Mouse (Mus musculus): Measurements from ENCODE around the gene Spryd4. TPM values are rescaled to one million over a fixed set of nuclear protein-coding genes. Genes with fewer than 3 reads are reported as not detected.
"Not testable (repeated sequence)": the region's sequence is repeated elsewhere in the genome, so short reads cannot be mapped to it uniquely, and the experiment has no call there.

Gene Spryd4
- polyA plus RNA-seq, 1 experiment from 2014 or later: 23.8 TPM

DNA sequence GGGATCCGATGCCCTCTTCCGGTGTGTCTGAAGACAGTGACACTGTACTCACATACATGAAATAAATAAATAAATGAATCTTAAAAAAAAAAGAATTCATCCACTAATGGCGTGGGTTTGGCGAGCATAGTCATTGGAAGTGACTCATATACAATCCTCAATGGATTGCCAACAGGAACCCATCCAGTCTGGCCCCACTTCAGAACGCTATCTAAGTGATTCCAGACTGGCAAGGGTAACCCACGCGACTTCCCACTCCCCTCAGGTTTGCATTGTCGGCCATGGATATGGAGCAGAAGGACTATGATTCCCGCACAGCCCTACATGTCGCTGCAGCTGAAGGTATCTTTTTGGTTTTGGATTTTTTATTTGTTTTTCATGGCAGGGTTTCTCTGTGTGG is 3.3 kb downstream of the Spryd4 start:
- no peaks in the 10 kb centered on the region for H3K27me3 ChIP-seq (replicated peaks; ENCODE audit: control insufficient read depth, insufficient read depth, low read length)
- H3K4me3 ChIP-seq (ENCODE audit: low read depth, low read length): no peak overlapping the region
- ATAC-seq: no peak
- H3K36me3 ChIP-seq (ENCODE audit: control insufficient read depth, insufficient read depth, low read length): 0 out of 2 replicates have a peak, but pooled peaks cover 8% of the 10 kb centered on the region
- no peak overlapping the region for H3K4me2 ChIP-seq (ENCODE audit: low read length)
- DNase-seq (ENCODE audit: low spot score): no peak
- no peak overlapping the region for H3K27ac ChIP-seq (ENCODE audit: low read depth, low read length)
- 93% methylated on average over 10 of the region's 10 CpGs for WGBS
- H3K9me3 ChIP-seq (replicated peaks; ENCODE audit: control insufficient read depth, low read length): no peaks in the 10 kb centered on the region
- H3K4me1 ChIP-seq (ENCODE audit: control insufficient read depth, insufficient read depth, low read length): peaks cover 4% of the 10 kb centered on the region; the same call in 1 of the 2 replicates
- no peak overlapping the region for H3K9ac ChIP-seq (ENCODE audit: low read length)

DNA sequence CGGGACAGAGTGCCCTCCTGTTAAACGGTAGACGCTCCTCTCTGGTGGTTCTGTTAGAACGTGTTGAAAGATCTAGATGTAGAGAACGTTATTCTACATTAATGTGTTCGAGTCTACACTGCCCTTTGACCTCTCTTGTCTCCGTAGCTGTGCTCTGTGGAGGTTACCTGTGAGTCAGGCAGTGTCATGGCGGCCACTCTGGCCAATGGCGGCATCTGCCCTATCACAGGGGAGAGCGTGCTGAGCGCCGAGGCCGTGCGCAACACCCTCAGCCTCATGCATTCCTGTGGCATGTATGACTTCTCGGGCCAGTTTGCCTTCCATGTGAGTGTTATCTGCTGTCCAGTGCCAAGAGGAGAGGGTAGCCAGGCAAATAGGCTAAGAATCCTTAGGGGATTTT is 6.7 kb downstream of the Spryd4 start:
- 91% methylated on average over 15 of the region's 15 CpGs for WGBS
- no peak for DNase-seq (ENCODE audit: low spot score)
- Histone ChIP-seq H3K4me3 (ENCODE audit: low read depth, low read length) (no peak overlapping the region), H3K9ac (ENCODE audit: low read length) (no peak overlapping the region), H3K4me1 (ENCODE audit: control insufficient read depth, insufficient read depth, low read length) (no peaks in the 10 kb centered on the region), H3K27ac (ENCODE audit: low read depth, low read length) (no peak overlapping the region), H3K27me3 (replicated peaks; ENCODE audit: control insufficient read depth, insufficient read depth, low read length) (no peaks in the 10 kb centered on the region), H3K9me3 (replicated peaks; ENCODE audit: control insufficient read depth, low read length) (no peaks in the 10 kb centered on the region), H3K4me2 (ENCODE audit: low read length) (no peak overlapping the region), H3K36me3 (ENCODE audit: control insufficient read depth, insufficient read depth, low read length) (0 out of 2 replicates have a peak, but pooled peaks cover 8% of the 10 kb centered on the region)
- no peak for ATAC-seq

DNA sequence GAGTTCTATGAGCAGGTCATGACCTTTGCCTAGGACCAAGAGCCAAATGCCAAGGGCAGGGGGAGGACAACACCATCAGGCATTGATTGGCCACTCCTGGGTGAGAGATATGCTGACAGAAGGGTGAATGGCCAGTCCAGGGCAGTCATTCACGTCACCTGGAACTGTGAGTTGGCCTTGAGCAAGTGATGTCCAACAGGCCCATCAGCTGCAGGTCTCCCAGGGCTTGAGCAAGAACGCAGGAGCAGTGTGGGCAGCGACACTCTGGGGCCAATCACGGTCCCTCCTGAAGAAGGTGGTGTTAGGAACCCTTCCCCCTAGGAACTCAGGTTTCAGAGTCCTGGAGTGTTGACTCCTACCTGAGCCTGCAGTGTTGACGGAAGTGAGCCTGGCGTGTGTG is 9.8 kb downstream of the Spryd4 start:
- Histone ChIP-seq H3K4me1 (ENCODE audit: control insufficient read depth, insufficient read depth, low read length) (no peaks in the 10 kb centered on the region), H3K27me3 (replicated peaks; ENCODE audit: control insufficient read depth, insufficient read depth, low read length) (no peaks in the 10 kb centered on the region), H3K36me3 (ENCODE audit: control insufficient read depth, insufficient read depth, low read length) (0 out of 2 replicates have a peak, but pooled peaks cover 5% of the 10 kb centered on the region), H3K9ac (ENCODE audit: low read length) (no peak overlapping the region), H3K27ac (ENCODE audit: low read depth, low read length) (no peak overlapping the region), H3K9me3 (replicated peaks; ENCODE audit: control insufficient read depth, low read length) (no peaks in the 10 kb centered on the region), H3K4me3 (ENCODE audit: low read depth, low read length) (no peak overlapping the region), H3K4me2 (ENCODE audit: low read length) (no peak overlapping the region)
- 81% methylated on average over 6 of the region's 6 CpGs for WGBS
- DNase-seq (ENCODE audit: low spot score) (no peak), ATAC-seq (no peak)

DNA sequence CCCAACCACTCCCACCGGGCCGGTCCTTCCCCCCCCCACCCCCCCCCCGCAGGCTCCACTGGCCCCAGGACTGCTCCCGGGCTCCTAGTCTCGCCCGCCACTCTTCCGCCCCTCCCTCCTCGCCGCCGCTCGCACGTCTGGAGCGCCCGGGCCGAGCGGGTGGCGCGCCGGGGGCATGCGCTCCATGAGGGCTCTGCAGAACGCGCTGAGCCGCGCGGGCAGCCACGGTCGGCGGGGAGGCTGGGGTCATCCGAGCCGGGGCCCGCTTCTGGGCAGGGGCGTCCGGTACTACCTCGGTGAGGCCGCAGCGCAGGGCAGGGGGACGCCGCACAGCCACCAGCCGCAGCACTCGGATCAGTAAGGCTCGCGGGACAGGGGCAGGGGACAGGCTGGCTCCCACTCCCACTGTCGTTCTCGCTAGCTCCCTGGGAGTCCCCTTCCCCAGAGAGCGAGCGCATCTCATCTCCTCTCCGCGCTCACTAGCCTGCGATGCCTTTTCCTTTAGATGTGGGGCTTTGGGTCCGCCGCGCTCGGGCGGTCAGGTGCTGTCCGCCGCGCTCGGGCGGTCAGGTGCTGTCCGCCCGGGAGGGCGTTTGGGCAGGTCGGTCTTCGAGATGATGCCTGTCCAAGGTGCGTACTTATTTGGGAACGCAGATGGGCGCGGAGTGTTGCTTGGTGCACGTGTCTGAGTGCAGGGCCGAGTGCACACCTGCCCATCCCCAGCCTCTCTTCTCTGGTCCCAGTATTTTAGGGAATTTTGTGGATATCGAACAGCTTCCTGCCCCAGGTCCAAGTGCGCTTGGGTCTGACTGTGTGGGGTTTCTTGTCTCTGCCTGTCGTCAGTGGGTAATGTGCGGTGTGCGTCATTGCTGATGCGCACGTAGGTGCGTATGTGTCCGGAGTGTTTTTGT is 16.8 kb downstream of the Spryd4 start:
- Histone ChIP-seq H3K4me2 (ENCODE audit: low read length) (peak overlapping the region; percentile 99), H3K36me3 (ENCODE audit: control insufficient read depth, insufficient read depth, low read length) (no peaks in the 10 kb centered on the region), H3K27me3 (replicated peaks; ENCODE audit: control insufficient read depth, insufficient read depth, low read length) (peaks cover 10% of the 10 kb centered on the region), H3K4me3 (ENCODE audit: low read depth, low read length) (peak overlapping the region; percentile 66), H3K4me1 (ENCODE audit: control insufficient read depth, insufficient read depth, low read length) (peaks cover 6% of the 10 kb centered on the region), H3K27ac (ENCODE audit: low read depth, low read length) (no peak overlapping the region; the same call in 1 of the 2 replicates), H3K9me3 (replicated peaks; ENCODE audit: control insufficient read depth, low read length) (no peaks in the 10 kb centered on the region), H3K9ac (ENCODE audit: low read length) (peak overlapping the region; percentile 72)
- ATAC-seq: peak; percentile 92
- peak; percentile 45 for DNase-seq (ENCODE audit: low spot score)
- WGBS: under 1% methylated on average over 69 of the region's 79 CpGs

DNA sequence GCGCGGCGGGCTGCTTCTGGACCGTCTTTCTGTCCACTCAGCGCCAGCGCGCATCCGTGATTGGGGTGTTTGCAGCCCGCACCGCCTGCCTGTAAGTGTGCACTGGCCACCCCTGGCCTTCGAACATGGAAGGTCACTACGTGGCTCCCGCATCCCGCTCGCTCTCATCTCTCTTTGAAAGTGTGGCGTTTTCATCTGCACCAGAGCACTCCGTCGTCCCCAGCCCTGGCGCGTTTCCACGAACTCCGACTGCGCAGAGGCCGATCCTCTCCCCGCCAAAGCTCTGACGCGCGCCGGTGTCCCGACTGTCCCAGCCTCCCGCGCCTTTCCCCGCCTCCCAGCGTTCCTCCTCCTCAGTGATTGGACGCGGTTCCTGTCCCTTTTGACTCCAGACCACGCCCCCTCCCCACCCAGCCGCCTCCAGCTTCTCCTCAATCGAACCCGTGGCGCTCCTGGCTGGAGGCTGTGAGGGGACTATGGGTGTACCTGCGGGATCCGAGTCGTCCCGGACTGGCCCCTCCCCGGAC is 17.5 kb downstream of the Spryd4 start, which contains the start of gene Gls2:
Gene Gls2 (plus strand): TSS at position 434 of the 527 bp plus-strand sequence.
- under 1% methylated on average over 46 of the region's 46 CpGs for WGBS
- H3K36me3 ChIP-seq (ENCODE audit: control insufficient read depth, insufficient read depth, low read length): no peaks in the 10 kb centered on the region
- H3K4me3 ChIP-seq (ENCODE audit: low read depth, low read length): peak within 1 kb of the TSS; percentile 66
- no peaks in the 10 kb centered on the region for H3K9me3 ChIP-seq (replicated peaks; ENCODE audit: control insufficient read depth, low read length)
- H3K4me2 ChIP-seq (ENCODE audit: low read length): peak within 1 kb of the TSS; percentile 99
- peak within 1 kb of the TSS; percentile 21; the same call in 1 of the 2 replicates for H3K27ac ChIP-seq (ENCODE audit: low read depth, low read length)
- H3K9ac ChIP-seq (ENCODE audit: low read length): peak within 1 kb of the TSS; percentile 72
- peak; percentile 98 for DNase-seq (ENCODE audit: low spot score)
- ATAC-seq: peak; percentile 98
- peaks cover 10% of the 10 kb centered on the region for H3K27me3 ChIP-seq (replicated peaks; ENCODE audit: control insufficient read depth, insufficient read depth, low read length)
- peaks cover 6% of the 10 kb centered on the region for H3K4me1 ChIP-seq (ENCODE audit: control insufficient read depth, insufficient read depth, low read length)

DNA sequence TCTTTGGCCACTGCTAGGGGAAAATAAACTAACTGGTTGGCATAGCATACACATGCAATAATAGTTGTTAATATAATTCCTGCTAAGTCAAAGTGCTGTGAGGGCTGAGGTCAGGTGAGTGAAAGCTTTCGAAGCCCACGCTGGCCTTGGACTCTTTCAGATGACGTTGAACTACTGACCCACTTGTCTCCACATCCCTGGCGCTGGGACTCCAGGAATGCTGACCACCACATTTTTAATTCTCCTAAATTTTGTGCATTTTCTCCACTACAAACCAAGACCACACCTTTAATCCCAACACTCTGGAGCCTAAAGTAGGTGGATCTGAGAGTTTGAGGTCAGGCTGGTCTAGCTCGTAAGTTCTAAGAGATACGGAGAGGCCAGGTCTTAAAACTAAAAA is 18.5 kb downstream of the Spryd4 start:
- Histone ChIP-seq H3K4me1 (ENCODE audit: control insufficient read depth, insufficient read depth, low read length) (peaks cover 6% of the 10 kb centered on the region), H3K36me3 (ENCODE audit: control insufficient read depth, insufficient read depth, low read length) (no peaks in the 10 kb centered on the region), H3K27me3 (replicated peaks; ENCODE audit: control insufficient read depth, insufficient read depth, low read length) (peaks cover 10% of the 10 kb centered on the region), H3K27ac (ENCODE audit: low read depth, low read length) (no peak overlapping the region), H3K4me3 (ENCODE audit: low read depth, low read length) (no peak overlapping the region), H3K4me2 (ENCODE audit: low read length) (no peak overlapping the region), H3K9ac (ENCODE audit: low read length) (no peak overlapping the region), H3K9me3 (replicated peaks; ENCODE audit: control insufficient read depth, low read length) (no peaks in the 10 kb centered on the region)
- ATAC-seq (no peak), DNase-seq (ENCODE audit: low spot score) (no peak)
- WGBS: 94% methylated on average over 6 of the region's 6 CpGs

DNA sequence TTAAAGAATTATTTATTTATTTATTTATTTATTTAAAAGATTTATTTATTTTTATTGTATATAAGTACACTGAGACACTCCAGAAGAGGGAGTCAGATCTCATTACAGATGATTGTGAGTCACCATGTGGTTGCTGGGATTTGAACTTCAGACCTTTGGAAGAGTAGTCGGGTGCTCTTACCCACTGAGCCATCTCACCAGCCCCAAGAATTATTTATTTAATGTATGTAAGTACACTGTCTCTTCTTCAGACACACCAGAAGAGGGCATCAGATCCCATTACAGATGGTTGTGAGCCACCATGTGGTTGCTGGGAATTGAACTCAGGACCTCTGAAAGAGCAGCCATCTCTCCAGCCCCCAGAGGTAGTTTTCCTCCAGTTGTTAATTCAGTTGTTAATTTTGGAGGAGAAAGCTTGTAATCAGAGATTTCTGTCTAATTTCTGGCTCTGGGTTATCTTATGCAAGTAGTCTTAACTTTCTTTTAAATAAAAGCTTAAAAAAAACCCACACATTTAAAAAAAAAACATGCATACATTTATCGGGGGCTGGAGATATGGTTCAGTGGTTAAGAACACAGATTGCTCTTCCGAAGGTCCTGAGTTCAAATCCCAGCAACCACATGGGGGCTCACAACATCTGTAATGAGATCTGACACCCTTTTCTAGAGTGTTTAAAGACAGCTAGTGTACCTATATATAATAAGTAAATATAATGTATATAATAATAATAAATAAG is 19.4 kb downstream of the Spryd4 start:
- not testable (repeated sequence) for H3K9me3 ChIP-seq (replicated peaks; ENCODE audit: control insufficient read depth, low read length); H3K27ac ChIP-seq (ENCODE audit: low read depth, low read length); H3K4me3 ChIP-seq (ENCODE audit: low read depth, low read length); H3K9ac ChIP-seq (ENCODE audit: low read length); H3K4me1 ChIP-seq (ENCODE audit: control insufficient read depth, insufficient read depth, low read length); DNase-seq (ENCODE audit: low spot score); H3K4me2 ChIP-seq (ENCODE audit: low read length); H3K36me3 ChIP-seq (ENCODE audit: control insufficient read depth, insufficient read depth, low read length); ATAC-seq
- 93% methylated on average over 3 of the region's 3 CpGs for WGBS
- H3K27me3 ChIP-seq (replicated peaks; ENCODE audit: control insufficient read depth, insufficient read depth, low read length): peaks cover 10% of the 10 kb centered on the region

DNA sequence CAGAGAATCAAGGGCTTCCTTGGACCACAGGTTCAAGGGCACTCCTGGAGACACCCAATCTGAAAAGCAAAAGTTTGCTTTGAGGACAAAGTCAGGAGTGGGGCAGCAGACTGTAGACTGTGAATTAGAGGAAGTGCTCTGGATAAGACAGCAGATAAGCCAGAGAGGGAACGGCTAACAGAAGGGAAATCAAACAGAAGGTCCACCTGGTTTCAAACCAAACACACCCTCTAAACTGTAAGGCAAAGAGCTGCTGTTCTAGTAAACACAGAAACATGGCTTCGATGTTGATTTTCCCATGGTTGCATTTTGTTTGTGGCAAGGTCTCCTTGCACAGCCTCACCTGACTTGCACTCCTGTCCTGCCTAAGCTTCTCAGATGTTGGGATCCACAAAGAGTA is 20.1 kb downstream of the Spryd4 start:
- Histone ChIP-seq H3K27ac (ENCODE audit: low read depth, low read length) (no peak overlapping the region), H3K9me3 (replicated peaks; ENCODE audit: control insufficient read depth, low read length) (no peaks in the 10 kb centered on the region), H3K27me3 (replicated peaks; ENCODE audit: control insufficient read depth, insufficient read depth, low read length) (peaks cover 10% of the 10 kb centered on the region), H3K4me3 (ENCODE audit: low read depth, low read length) (no peak overlapping the region), H3K9ac (ENCODE audit: low read length) (no peak overlapping the region), H3K36me3 (ENCODE audit: control insufficient read depth, insufficient read depth, low read length) (no peaks in the 10 kb centered on the region), H3K4me1 (ENCODE audit: control insufficient read depth, insufficient read depth, low read length) (peaks cover 6% of the 10 kb centered on the region), H3K4me2 (ENCODE audit: low read length) (no peak overlapping the region)
- 87% methylated on average over 2 of the region's 2 CpGs for WGBS
- no peak for DNase-seq (ENCODE audit: low spot score)
- ATAC-seq: no peak

Measured in forebrain, embryonic 14.5 days (tissue).